Mouse (Mus musculus): ENCODE measurements at regions not wholly inside any gene's neighbourhood (a gene's known extent, or its start where the extent isn't known, plus 50 kb on each side); places are given as distances from the start of the nearest gene placed in this dataset.

DNA sequence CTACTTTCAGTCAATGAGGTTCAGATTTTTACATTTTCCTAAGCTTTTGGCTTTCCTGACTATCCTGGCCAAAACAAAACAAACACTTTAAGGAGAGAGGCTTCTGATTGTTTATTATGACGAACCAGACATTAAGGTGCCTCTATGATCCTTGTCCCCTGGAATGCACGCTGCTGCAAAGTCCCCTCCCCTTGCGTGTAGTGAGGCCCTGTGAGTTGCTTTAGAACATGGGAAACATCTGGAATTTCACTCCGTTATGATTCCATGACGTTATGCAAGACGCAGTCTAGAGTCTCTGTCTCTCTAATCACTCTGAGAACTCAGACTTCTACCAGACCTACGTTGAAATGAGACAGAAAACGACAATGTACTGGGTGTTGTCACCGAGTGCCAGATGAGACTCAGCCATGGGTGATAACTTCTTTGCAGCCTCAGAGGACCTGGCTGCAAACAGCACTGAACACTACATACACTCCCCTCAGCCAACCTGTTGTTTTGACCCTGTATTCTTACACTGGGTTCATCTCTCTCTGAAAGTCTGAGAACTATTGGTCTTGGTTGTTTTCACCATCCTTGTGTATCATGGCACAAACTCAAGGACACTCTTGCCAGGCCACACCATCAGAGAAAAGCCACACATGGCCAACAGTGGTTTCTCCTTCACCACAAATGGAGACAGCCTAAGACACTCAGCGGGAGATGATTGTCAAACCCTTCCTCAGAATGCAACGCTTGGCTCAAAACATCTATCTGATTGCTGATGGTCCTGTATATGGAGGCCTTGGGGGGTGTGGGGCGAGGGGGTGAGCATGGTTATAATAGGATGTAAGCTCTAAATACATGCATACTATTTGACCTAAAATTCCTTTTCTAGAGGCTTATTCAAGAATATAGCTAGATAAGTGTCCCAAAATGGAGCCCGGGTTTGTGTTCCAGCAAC lies 236.5 kb upstream of the Klf3 start:
- Histone ChIP-seq H3K9me3 (replicated peaks; ENCODE audit: control insufficient read depth, insufficient read depth, low read length, poor library complexity, severe bottlenecking) (peaks cover 8% of the 10 kb centered on the region), H3K36me3 (ENCODE audit: control insufficient read depth, insufficient read depth, low read length, poor library complexity, severe bottlenecking) (no peaks in the 10 kb centered on the region), H3K4me1 (ENCODE audit: control insufficient read depth, insufficient read depth, low read length) (no peaks in the 10 kb centered on the region), H3K27me3 (ENCODE audit: control insufficient read depth, insufficient read depth, low read length, poor library complexity, severe bottlenecking) (no peaks in the 10 kb centered on the region), H3K27ac (ENCODE audit: insufficient read depth, low read length) (no peak overlapping the region), H3K9ac (ENCODE audit: low read depth, poor library complexity, severe bottlenecking) (no peak overlapping the region), H3K4me3 (ENCODE audit: low read depth, low read length) (no peak overlapping the region)
- TF ChIP-seq EP300 (IDR thresholded peaks at IDR 0.05; ENCODE audit: insufficient read depth, low read depth, low read length) (no peak), CTCF (IDR thresholded peaks at IDR 0.05; ENCODE audit: low read depth, low read length) (no peak), POLR2A (IDR thresholded peaks at IDR 0.05; ENCODE audit: insufficient read depth, low read length) (no peak)

GRCm38 (mm10) chr5:64567813-64568212 lies 235.4 kb upstream of the Klf3 start:
- Histone ChIP-seq H3K4me1 (ENCODE audit: control insufficient read depth, insufficient read depth, low read length) (no peaks in the 10 kb centered on the region), H3K27ac (ENCODE audit: insufficient read depth, low read length) (no peak overlapping the region), H3K9me3 (replicated peaks; ENCODE audit: control insufficient read depth, insufficient read depth, low read length, poor library complexity, severe bottlenecking) (peaks cover 8% of the 10 kb centered on the region), H3K36me3 (ENCODE audit: control insufficient read depth, insufficient read depth, low read length, poor library complexity, severe bottlenecking) (no peaks in the 10 kb centered on the region), H3K27me3 (ENCODE audit: control insufficient read depth, insufficient read depth, low read length, poor library complexity, severe bottlenecking) (no peaks in the 10 kb centered on the region), H3K9ac (ENCODE audit: low read depth, poor library complexity, severe bottlenecking) (no peak overlapping the region), H3K4me3 (ENCODE audit: low read depth, low read length) (no peak overlapping the region)
- TF ChIP-seq CTCF (IDR thresholded peaks at IDR 0.05; ENCODE audit: low read depth, low read length), result no peak

DNA sequence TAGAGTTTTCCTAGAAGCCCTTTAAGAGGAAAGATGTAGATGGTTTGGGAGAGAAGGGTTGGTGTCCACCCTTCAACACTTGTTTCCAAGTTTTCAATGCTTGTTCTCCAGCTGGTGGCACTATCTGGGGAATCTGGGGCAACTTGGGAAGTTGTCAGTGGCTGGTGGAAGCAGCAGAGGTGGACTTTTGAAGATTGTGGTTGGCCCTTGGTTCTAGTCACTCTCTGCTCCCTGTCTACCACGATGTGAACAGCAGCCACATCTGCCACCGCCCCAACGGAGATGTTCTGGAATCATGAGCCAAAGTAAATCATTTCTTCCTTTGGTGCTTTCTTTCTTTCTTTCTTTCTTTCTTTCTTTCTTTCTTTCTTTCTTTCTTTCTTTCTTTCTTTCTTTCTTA lies 234.9 kb upstream of the Klf3 start:
- Histone ChIP-seq H3K4me1 (ENCODE audit: control insufficient read depth, insufficient read depth, low read length) (no peaks in the 10 kb centered on the region), H3K9ac (ENCODE audit: low read depth, poor library complexity, severe bottlenecking) (no peak overlapping the region), H3K9me3 (replicated peaks; ENCODE audit: control insufficient read depth, insufficient read depth, low read length, poor library complexity, severe bottlenecking) (peaks cover 8% of the 10 kb centered on the region), H3K4me3 (ENCODE audit: low read depth, low read length) (no peak overlapping the region), H3K27me3 (ENCODE audit: control insufficient read depth, insufficient read depth, low read length, poor library complexity, severe bottlenecking) (no peaks in the 10 kb centered on the region), H3K36me3 (ENCODE audit: control insufficient read depth, insufficient read depth, low read length, poor library complexity, severe bottlenecking) (no peaks in the 10 kb centered on the region), H3K27ac (ENCODE audit: insufficient read depth, low read length) (no peak overlapping the region)
- TF ChIP-seq EP300 (IDR thresholded peaks at IDR 0.05; ENCODE audit: insufficient read depth, low read depth, low read length) (no peak), CTCF (IDR thresholded peaks at IDR 0.05; ENCODE audit: low read depth, low read length) (no peak), POLR2A (IDR thresholded peaks at IDR 0.05; ENCODE audit: insufficient read depth, low read length) (no peak)

- no peak for TF ChIP-seq CTCF (IDR thresholded peaks at IDR 0.05; ENCODE audit: low read depth, low read length)
- TF ChIP-seq EP300 (IDR thresholded peaks at IDR 0.05; ENCODE audit: insufficient read depth, low read depth, low read length), result no peak
- no peak for TF ChIP-seq POLR2A (IDR thresholded peaks at IDR 0.05; ENCODE audit: insufficient read depth, low read length)
- Histone ChIP-seq H3K9me3 (replicated peaks; ENCODE audit: control insufficient read depth, insufficient read depth, low read length, poor library complexity, severe bottlenecking) (no peaks in the 10 kb centered on the region), H3K27me3 (ENCODE audit: control insufficient read depth, insufficient read depth, low read length, poor library complexity, severe bottlenecking) (no peaks in the 10 kb centered on the region), H3K36me3 (ENCODE audit: control insufficient read depth, insufficient read depth, low read length, poor library complexity, severe bottlenecking) (no peaks in the 10 kb centered on the region), H3K27ac (ENCODE audit: insufficient read depth, low read length) (no peak overlapping the region), H3K9ac (ENCODE audit: low read depth, poor library complexity, severe bottlenecking) (no peak overlapping the region), H3K4me1 (ENCODE audit: control insufficient read depth, insufficient read depth, low read length) (no peaks in the 10 kb centered on the region), H3K4me3 (ENCODE audit: low read depth, low read length) (no peak overlapping the region)
Measured at GRCm38 (mm10) chr5:64574386-64574785, 228.8 kb upstream of the Klf3 start.

DNA sequence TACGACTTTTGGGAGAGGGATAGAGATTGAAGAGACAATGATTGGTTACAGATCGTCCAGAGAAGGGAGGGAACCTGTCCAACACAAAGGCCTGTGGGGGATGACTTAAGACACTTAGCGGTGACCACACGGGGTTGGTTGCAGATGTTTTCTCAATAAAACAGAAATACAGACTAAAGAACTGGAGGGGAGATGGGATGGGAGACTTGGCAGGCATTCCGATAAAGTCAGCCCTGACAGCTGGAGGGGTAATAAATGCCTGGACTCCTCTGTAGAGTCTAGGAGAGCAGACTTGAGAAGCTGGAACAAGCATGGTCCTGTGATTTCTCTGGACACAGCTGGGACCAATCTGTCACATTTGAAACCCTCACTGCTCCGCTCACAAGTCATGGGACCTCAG lies 227.3 kb upstream of the Klf3 start:
- no peaks in the 10 kb centered on the region for H3K9me3 ChIP-seq (replicated peaks; ENCODE audit: control insufficient read depth, insufficient read depth, low read length, poor library complexity, severe bottlenecking)
- H3K27ac ChIP-seq (ENCODE audit: insufficient read depth, low read length), result no peak overlapping the region

GRCm38 (mm10) chr5:64576426-64577262 lies 226.5 kb upstream of the Klf3 start:
- Histone ChIP-seq H3K9me3 (replicated peaks; ENCODE audit: control insufficient read depth, insufficient read depth, low read length, poor library complexity, severe bottlenecking) (no peaks in the 10 kb centered on the region), H3K27ac (ENCODE audit: insufficient read depth, low read length) (no peak overlapping the region), H3K27me3 (ENCODE audit: control insufficient read depth, insufficient read depth, low read length, poor library complexity, severe bottlenecking) (no peaks in the 10 kb centered on the region), H3K9ac (ENCODE audit: low read depth, poor library complexity, severe bottlenecking) (no peak overlapping the region), H3K4me1 (ENCODE audit: control insufficient read depth, insufficient read depth, low read length) (peaks cover 6% of the 10 kb centered on the region), H3K4me3 (ENCODE audit: low read depth, low read length) (no peak overlapping the region), H3K36me3 (ENCODE audit: control insufficient read depth, insufficient read depth, low read length, poor library complexity, severe bottlenecking) (no peaks in the 10 kb centered on the region)
- TF ChIP-seq EP300 (IDR thresholded peaks at IDR 0.05; ENCODE audit: insufficient read depth, low read depth, low read length) (no peak), CTCF (IDR thresholded peaks at IDR 0.05; ENCODE audit: low read depth, low read length) (no peak)

More for the DNA sequence above, 227.3 kb upstream of the Klf3 start:
- Histone ChIP-seq H3K4me3 (ENCODE audit: low read depth, low read length) (no peak overlapping the region), H3K27me3 (ENCODE audit: control insufficient read depth, insufficient read depth, low read length, poor library complexity, severe bottlenecking) (no peaks in the 10 kb centered on the region), H3K36me3 (ENCODE audit: control insufficient read depth, insufficient read depth, low read length, poor library complexity, severe bottlenecking) (no peaks in the 10 kb centered on the region), H3K4me1 (ENCODE audit: control insufficient read depth, insufficient read depth, low read length) (peaks cover 4% of the 10 kb centered on the region), H3K9ac (ENCODE audit: low read depth, poor library complexity, severe bottlenecking) (no peak overlapping the region)
- TF ChIP-seq POLR2A (IDR thresholded peaks at IDR 0.05; ENCODE audit: insufficient read depth, low read length) (no peak), EP300 (IDR thresholded peaks at IDR 0.05; ENCODE audit: insufficient read depth, low read depth, low read length) (no peak)

Measured in ES-Bruce4 (cell line).